Mouse (Mus musculus) bone marrow, adult 2 months (tissue): ENCODE data around the gene Pde4d.

ENCODE experiments used
- CTCF ChIP-seq: fragments of 200-500 bp; IDR thresholded peaks from 2 replicates; pipeline ENCODE4 v1.5.1; 2011; ENCODE audit warnings: low read length, control low read depth; ENCODE audit not compliant: control insufficient read depth, insufficient read depth
- POLR2A ChIP-seq: fragments of 200-500 bp; IDR thresholded peaks from 2 replicates; pipeline ENCODE4 v1.6.1; 2011; ENCODE audit warnings: low read depth, mild to moderate bottlenecking, control low read depth, low read length, borderline replicate concordance; ENCODE audit not compliant: control insufficient read depth

DNA sequence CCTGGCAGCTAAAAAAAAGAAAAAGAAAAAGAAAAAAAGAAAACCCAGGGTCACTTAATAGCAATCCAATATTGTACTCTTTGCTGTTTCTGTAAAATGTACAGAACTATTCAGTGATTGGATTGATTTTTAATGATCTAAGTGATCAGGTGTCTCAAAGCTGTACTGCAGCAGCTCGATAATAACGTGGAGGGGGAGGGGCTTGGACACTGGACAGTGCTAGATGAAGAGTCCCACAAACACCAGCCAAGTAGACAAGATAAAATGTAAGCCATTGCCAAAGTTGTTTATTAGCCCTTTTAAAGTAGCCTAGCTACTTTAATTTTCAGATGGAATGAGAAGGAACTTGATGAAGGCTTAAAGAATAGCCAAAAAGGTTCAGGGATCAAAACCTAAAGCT lies 975.2 kb downstream of the Pde4d start:
- TF ChIP-seq CTCF (no peak), POLR2A (no peak)
